Mouse (Mus musculus) heart, embryonic 15.5 days (tissue): Measurements from ENCODE around the gene Mastl. TPM values are rescaled to one million over a fixed set of nuclear protein-coding genes. Genes with fewer than 3 reads are reported as not detected.

Source experiments
- polyA plus RNA-seq: library from polyadenylated mRNA; unstranded; fragments of >200 nt; fragmentation: Nextera tagmentation; extraction: Ambion mirVana; gene quantifications from 2 replicates; pipeline ENCODE4 v1.2.1, GENCODE M21; 2015

Gene Mastl
- polyA plus RNA-seq, 1 experiment from 2014 or later: 6.6 TPM

Other genes starting within 250 kb of the Mastl start
- 25.2 and 33.8 TPM in 2 replicates for gene Abi1, start 115.8 kb downstream of the Mastl start, polyA plus RNA-seq
- gene Acbd5, start 87.9 kb downstream of the Mastl start, polyA plus RNA-seq: 25.8 and 31.5 TPM in 2 replicates
- 44.9 and 47.0 TPM in 2 replicates for gene Yme1l1, start 345 bp upstream of the Mastl start, polyA plus RNA-seq
- not detected in 2 replicates for gene 4931423N10Rik, start 51.5 kb upstream of the Mastl start, polyA plus RNA-seq
- not detected in 2 replicates for gene Nxph2, start 165.2 kb upstream of the Mastl start, polyA plus RNA-seq